Mouse (Mus musculus) neutrophil, adult 5-6 weeks (primary cell): ENCODE results near the gene Gm3278. TPM values are rescaled to one million over a fixed set of nuclear protein-coding genes. Genes with fewer than 3 reads are reported as not detected.
"Not testable (repeated sequence)": the region's sequence is repeated elsewhere in the genome, so short reads cannot be mapped to it uniquely, and the experiment has no call there.

Experiments used
- ATAC-seq: fragments of 151-379, 151-347 bp; 2 replicates; pipeline ENCODE4 v1.8.0; 2017; ENCODE audit warnings: mild to moderate bottlenecking, moderate TSS enrichment; ENCODE audit not compliant: insufficient number of reproducible peaks, poor library complexity, low FRiP score, severe bottlenecking; ENCODE audit errors: extremely low read depth
- total RNA-seq: library from RNA; stranded (forward); fragments of 200-1000 nt; gene quantifications from 2 replicates; pipeline ENCODE4 v1.2.3, GENCODE M21; 2017

Gene Gm3278
- not detected in 2 replicates for total RNA-seq

GRCm38 (mm10) chr14:4892116-4892515, at the start of gene Gm3278:
Gene Gm3278 (plus strand): TSS chr14:4892416.
- not testable (repeated sequence) for ATAC-seq

- not testable (repeated sequence) for ATAC-seq
Observed at GRCm38 (mm10) chr14:4855299-4855980, 36.8 kb upstream of the Gm3278 start, which contains the start of gene Gm3264. Gene Gm3264 (plus strand): TSS chr14:4855576.

Other genes starting within 250 kb of the Gm3278 start
- not detected in 2 replicates for gene Gm3239, start 228.2 kb upstream of the Gm3278 start, total RNA-seq
- gene Gm7876, start 183.2 kb upstream of the Gm3278 start, total RNA-seq = not detected in 2 replicates
- gene Gm3252, start 165.6 kb upstream of the Gm3278 start, total RNA-seq = not detected in 2 replicates
- not detected in 2 replicates for gene Gm9602, start 116.1 kb upstream of the Gm3278 start, total RNA-seq
- not detected in 2 replicates for gene Gm3269, start 54.3 kb upstream of the Gm3278 start, total RNA-seq
- not detected in 2 replicates for gene Gm3264, start 36.8 kb upstream of the Gm3278 start, total RNA-seq
- gene Gm8297, start 91.5 kb downstream of the Gm3278 start, total RNA-seq = not detected in 2 replicates
- not detected in 2 replicates for gene Gm3298, start 123.5 kb downstream of the Gm3278 start, total RNA-seq
- gene 4930555G01Rik, start 158.2 kb downstream of the Gm3278 start, total RNA-seq = not detected in 2 replicates
- 1.0 TPM in 1 of 2 replicates, not detected in the other for gene Gm8281, start 178.6 kb downstream of the Gm3278 start, total RNA-seq
- gene Gm8279, start 239.1 kb downstream of the Gm3278 start, total RNA-seq = 0.58 TPM in 1 of 2 replicates, not detected in the other